Mouse (Mus musculus) midbrain, embryonic 10.5 days (tissue): ENCODE data around the gene Epha3. TPM values are rescaled to one million over a fixed set of nuclear protein-coding genes. Genes with fewer than 3 reads are reported as not detected.
A peak's percentile ranks its signal among the peaks of the same experiment; 100 is the strongest.

Experiments
- DNase-seq: peaks from one replicate; pipeline ENCODE4 v3.0.0-alpha.2; 2017; ENCODE audit warnings: low spot score
- H3K27ac ChIP-seq: fragments of 300-500 bp; sonication (generic); replicated peaks from 2 replicates; pipeline ENCODE4 v1.5.1; 2016; ENCODE audit warnings: mild to moderate bottlenecking
- H3K27me3 ChIP-seq: fragments of 300-500 bp; sonication (generic); 2 replicates; pipeline ENCODE4 v1.6.1; 2016; ENCODE audit warnings: low read depth, mild to moderate bottlenecking; ENCODE audit not compliant: poor library complexity, severe bottlenecking
- H3K36me3 ChIP-seq: fragments of 300-500 bp; sonication (generic); 2 replicates; pipeline ENCODE4 v1.6.1; 2016; ENCODE audit warnings: mild to moderate bottlenecking, moderate library complexity
- H3K4me1 ChIP-seq: fragments of 300-500 bp; sonication (generic); 2 replicates; pipeline ENCODE4 v1.6.1; 2016
- H3K4me3 ChIP-seq: fragments of 300-500 bp; sonication (generic); 2 replicates; pipeline ENCODE4 v1.5.1; 2016; ENCODE audit warnings: mild to moderate bottlenecking, moderate library complexity
- H3K9me3 ChIP-seq: fragments of 300-500 bp; sonication (generic); replicated peaks from 2 replicates; pipeline ENCODE4 v1.6.1; 2016; ENCODE audit warnings: mild to moderate bottlenecking
- WGBS: fragments of 180-500 bp; shearing (Covaris S2); methylation state at CpG from one replicate; pipeline ENCODE4 v1.1.7; 2016; 5-methylcytosine and 5-hydroxymethylcytosine counted together
- polyA plus RNA-seq: library from polyadenylated mRNA; unstranded; fragments of >200 nt; fragmentation: Nextera tagmentation; extraction: Ambion mirVana; gene quantifications from 2 replicates; pipeline ENCODE4 v1.2.1, GENCODE M21; 2016

Epha3 gene
- polyA plus RNA-seq, 1 experiment from 2014 or later, result 26.7 TPM

- Histone ChIP-seq H3K4me3 (no peak overlapping the region), H3K36me3 (no peaks in the 10 kb centered on the region), H3K4me1 (no peaks in the 10 kb centered on the region), H3K27ac (no peak overlapping the region), H3K9me3 (no peaks in the 10 kb centered on the region), H3K27me3 (no peaks in the 10 kb centered on the region)
- 94% methylated on average over 2 of the region's 2 CpGs for WGBS
- DNase-seq, result no peak
These were observed 353.9 kb downstream of the Epha3 start for GRCm38 (mm10) chr16:63510069-63510468.

- H3K36me3 ChIP-seq, result no peaks in the 10 kb centered on the region
- H3K4me3 ChIP-seq, result no peak overlapping the region
- H3K9me3 ChIP-seq, result no peaks in the 10 kb centered on the region
- H3K4me1 ChIP-seq, result 0 out of 2 replicates have a peak, but pooled peaks cover 2% of the 10 kb centered on the region
- no peaks in the 10 kb centered on the region for H3K27me3 ChIP-seq
- no peak overlapping the region for H3K27ac ChIP-seq
- no peak for DNase-seq
- WGBS, result 89% methylated on average over 2 of the region's 2 CpGs
These were observed 357.5 kb downstream of the Epha3 start for GRCm38 (mm10) chr16:63506437-63506836.

GRCm38 (mm10) chr16:63501456-63501855, 362.5 kb downstream of the Epha3 start:
- no peak overlapping the region for H3K4me3 ChIP-seq
- H3K27me3 ChIP-seq, result no peaks in the 10 kb centered on the region
- H3K36me3 ChIP-seq, result no peaks in the 10 kb centered on the region
- DNase-seq, result peak; percentile 44
- H3K4me1 ChIP-seq, result 0 out of 2 replicates have a peak, but pooled peaks cover 6% of the 10 kb centered on the region
- WGBS, result 42% methylated on average over 6 of the region's 6 CpGs
- no peaks in the 10 kb centered on the region for H3K9me3 ChIP-seq
- peak overlapping the region; percentile 57; the same call in 1 of the 2 replicates for H3K27ac ChIP-seq

GRCm38 (mm10) chr16:63500975-63501393, 363.0 kb downstream of the Epha3 start:
- no peaks in the 10 kb centered on the region for H3K27me3 ChIP-seq
- H3K36me3 ChIP-seq, result no peaks in the 10 kb centered on the region
- 0 out of 2 replicates have a peak, but pooled peaks cover 6% of the 10 kb centered on the region for H3K4me1 ChIP-seq
- H3K27ac ChIP-seq, result 0 out of 2 replicates have a peak overlapping the region, but pooled peaks have one; percentile 57
- DNase-seq, result peak; percentile 13
- H3K9me3 ChIP-seq, result no peaks in the 10 kb centered on the region
- no peak overlapping the region for H3K4me3 ChIP-seq
- 63% methylated on average over 4 of the region's 4 CpGs for WGBS
